Mouse (Mus musculus) liver, adult 2 months (tissue): Measurements from ENCODE around the gene Ppbp.

Experiments used
- CTCF ChIP-seq: fragments of 200-500 bp; IDR thresholded peaks from 2 replicates; pipeline ENCODE4 v1.5.1; 2011; ENCODE audit warnings: low read depth, low read length, control low read depth
- POLR2A ChIP-seq: fragments of 200-500 bp; IDR thresholded peaks from 2 replicates; pipeline ENCODE4 v1.6.1; 2011; ENCODE audit warnings: low read length, control low read depth; ENCODE audit not compliant: insufficient read depth; ENCODE audit errors: extremely low read depth

- TF ChIP-seq POLR2A (no peak), CTCF (no peak)
These were observed 7.2 kb downstream of the Ppbp start for GRCm38 (mm10) chr5:90775562-90775961.
